Mouse (Mus musculus) kidney, adult 9 months (tissue): Measurements from ENCODE around the gene Tmtc2.

Experiments
- DNase-seq: peaks from one replicate; pipeline ENCODE4 v3.0.0; 2022

The Tmtc2 gene

DNA sequence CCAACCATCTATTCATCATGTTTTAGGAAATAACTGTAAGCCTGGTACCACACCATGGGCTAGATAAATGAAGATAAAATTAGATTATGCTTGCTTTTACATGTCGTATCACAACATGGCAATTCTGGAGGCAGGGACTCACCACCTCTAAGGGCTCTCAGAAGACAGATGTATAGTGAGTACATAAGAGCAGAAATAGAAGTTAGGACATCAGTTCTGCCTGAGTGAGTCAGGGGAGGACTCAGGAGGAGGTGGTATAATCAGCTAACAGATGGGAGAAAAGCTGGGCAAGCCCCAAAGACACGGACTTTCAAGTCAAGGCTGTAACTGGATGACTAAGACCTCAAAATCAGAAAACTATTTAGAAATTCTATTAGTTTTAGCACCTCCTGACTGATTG, 288.0 kb downstream of the Tmtc2 start:
- no peak for DNase-seq

DNA sequence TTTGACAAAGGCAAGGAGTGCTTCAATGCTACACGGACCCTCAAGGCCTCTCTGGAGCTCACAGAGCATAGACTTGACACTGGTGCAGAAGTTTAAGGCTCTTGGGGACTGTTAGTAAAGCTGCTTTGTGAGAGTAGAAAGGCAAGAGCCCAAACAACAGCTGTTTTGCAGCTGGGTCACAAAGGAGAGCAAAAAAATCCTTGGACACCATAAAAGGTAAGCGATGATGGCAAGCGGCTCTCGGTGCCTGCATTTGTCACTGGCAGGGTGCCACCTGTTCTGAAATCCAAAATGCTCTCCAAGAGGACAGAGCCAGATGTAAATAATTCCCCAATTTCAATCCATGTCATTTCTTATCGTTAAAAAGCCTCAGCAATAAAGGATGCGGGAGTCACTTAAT, 290.1 kb downstream of the Tmtc2 start:
- DNase-seq: no peak

DNA sequence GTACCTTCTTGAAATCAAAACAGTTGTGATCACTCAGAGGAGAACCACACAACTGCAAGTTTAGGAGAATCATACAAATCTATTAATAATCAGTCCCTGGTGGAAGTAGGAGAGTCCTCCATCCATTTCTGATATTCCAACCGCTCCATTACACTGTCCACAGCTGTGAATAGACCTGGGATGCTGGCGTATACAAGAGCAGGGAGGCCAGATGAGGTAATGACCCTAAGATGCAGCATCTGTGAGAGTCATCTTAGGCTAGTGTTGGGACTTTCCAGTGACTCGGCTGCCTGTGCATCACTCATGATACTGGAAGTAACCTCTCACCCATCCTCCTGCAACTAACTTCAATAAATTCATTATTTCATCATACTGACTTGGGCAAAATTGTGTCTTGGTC, 293.3 kb downstream of the Tmtc2 start:
- no peak for DNase-seq

DNA sequence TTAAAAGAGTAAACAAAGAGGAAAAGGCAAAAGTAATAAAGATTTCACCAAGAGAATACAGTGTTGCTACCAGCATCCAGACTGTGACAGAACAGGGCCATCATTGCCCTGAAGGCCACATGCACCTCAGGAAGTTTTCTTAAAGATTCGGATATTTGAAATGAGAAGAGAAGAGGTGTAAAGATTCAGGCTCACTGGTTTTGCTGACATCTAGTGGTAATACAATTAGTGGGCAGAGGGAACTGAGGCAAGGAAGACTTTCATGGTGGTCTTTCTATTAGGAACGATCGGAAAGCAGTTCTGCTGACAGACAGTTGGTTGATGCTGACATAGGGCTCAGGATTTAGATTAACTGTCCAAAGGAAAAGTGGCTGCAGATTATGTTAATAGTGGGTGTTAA, 314.2 kb downstream of the Tmtc2 start:
- no peak for DNase-seq

DNA sequence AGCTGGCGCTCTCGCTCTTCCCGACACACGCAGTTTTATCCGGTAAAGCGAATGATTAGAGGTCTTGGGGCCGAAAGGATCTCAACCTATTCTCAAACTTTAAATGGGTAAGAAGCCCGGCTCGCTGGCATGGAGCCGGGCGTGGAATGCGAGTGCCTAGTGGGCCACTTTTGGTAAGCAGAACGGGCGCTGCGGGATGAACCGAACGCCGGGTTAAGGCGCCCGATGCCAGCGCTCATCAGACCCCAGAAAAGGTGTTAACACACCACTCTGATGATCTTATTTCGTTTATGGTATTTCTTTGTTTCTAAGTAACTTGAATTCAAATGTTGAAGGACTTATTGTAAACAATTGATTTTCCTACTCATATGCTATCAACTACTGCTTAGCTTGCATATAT, 336.0 kb downstream of the Tmtc2 start:
- DNase-seq: peak; percentile 10

DNA sequence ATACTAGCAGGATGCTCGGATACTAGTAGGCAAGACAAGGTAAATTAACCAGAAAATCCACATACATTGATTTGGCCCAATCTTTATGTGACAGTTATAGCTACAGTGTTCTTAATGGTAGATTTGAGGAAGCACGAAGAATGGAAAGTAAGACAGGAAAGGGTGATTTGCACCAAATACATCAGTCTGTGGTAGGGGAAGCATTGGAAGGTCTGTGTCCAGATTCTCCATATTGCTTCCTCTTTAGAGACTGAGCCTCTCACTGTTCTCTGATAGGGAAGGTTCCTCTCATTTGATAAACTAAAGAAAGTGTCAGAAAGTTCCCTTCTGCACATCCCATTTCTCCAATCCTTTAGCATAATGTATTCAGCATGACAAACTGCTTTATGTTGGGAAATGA, 341.4 kb downstream of the Tmtc2 start:
- DNase-seq: no peak

DNA sequence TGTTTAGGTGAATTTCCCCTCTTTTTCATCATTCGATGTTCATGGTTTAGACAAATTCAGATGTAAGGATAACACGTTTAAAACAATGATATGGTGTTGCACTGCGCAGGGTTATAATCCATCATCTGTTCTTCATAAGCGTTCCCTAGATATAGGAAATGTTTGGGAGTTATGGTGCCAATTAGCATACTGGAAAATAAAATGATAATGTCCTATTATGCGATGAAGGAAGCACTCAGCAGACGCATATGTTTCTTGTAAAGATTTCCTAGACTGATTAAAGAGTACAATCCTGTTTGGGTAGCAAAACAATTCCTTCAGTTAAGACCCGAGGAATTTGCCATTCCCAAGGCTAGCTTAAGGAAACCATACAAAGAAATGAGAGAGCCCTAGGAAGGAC, 343.8 kb downstream of the Tmtc2 start:
- DNase-seq: no peak

DNA sequence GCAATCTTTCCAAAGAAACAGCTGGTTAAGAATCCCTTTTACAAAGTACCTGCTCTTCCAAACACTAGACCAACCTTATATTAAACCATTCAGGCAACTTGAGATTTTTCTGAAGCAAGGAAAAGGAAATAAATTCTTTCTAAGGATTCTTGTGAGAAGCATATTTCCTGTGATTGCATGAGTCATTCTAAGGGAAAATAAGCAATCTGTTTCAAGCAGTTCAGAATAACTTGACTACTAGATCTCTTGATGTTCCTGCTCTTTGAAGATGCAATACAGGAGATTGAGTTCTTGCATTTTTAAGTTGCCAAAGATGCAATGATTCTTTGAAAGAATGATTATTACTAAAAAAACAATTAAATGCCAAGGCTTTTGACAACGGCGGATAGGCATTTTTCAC, 345.6 kb downstream of the Tmtc2 start:
- DNase-seq: no peak

DNA sequence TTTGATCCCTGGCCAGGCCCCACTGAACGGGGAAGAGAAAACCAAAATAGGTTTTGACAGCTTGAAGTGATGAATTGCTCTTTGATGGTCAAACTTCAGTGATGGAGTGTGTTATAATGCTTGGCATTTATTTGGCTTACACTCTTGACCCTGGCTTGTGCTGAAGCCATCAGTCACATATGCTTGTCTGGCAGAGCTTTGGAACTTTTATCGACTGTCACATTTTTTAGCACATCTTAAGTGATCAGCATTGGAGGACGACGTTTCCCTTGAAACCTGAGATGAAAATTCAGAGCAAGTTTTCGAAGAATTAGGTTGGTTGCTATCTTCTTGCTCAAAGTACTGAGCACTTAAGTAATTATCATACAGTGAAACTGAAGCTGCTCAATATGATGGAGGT, 346.6 kb downstream of the Tmtc2 start:
- DNase-seq: no peak

DNA sequence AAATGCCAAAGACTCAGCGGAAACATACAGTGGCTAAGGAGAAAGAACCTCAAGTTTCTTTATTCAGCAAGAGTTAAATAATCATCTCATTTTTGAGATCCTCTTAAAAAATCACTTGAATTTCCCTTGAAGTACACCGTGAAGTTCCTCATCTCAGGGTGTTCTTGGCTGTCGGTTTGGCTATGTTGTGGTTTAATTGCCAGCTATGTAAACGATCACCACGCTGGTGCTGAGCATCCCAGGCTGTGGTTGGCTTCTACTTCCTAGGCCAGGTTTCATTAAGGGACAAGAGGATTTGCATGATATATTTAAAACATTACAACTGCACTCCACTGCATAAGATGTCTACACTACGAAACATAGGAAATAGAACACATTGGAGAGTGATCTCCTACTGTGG, 348.5 kb downstream of the Tmtc2 start:
- DNase-seq: no peak

DNA sequence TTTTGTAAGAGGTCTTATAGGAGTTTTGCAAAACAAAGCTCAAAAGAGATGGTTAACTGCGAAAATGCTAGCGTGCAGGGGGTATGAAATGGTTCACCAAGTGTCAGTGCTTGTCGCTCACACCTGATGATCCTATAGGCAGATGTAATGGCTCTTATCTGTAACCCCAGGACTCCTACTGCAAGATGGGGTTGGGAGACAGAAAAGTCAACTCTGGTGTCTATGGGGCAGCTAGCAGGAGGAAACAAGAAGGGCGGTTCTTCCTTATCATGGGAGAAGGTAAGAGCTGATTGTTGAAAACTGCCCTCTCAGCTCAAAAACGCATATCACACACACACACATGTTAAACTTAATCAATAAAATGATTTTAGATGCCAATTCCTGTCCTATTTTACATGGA, 351.3 kb downstream of the Tmtc2 start:
- DNase-seq: no peak

DNA sequence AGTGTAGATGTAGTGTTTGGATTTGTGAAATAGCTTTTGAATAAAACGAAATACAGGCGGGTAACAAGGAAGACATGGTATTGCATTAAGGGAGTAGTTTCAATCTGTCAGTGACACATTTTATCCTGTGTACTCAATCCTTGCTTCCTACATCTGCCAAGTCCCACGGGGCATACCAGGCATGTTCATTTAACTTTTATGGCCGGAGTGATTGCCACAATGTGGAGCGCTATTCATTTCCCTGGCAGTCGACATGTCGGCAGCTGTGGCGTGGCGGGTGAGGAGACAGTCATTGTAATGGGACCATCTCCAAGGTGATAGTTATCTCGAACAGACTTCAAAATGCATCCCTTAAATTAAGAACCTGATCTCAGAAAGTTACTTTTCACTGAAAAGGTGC, 372.8 kb downstream of the Tmtc2 start:
- no peak for DNase-seq

DNA sequence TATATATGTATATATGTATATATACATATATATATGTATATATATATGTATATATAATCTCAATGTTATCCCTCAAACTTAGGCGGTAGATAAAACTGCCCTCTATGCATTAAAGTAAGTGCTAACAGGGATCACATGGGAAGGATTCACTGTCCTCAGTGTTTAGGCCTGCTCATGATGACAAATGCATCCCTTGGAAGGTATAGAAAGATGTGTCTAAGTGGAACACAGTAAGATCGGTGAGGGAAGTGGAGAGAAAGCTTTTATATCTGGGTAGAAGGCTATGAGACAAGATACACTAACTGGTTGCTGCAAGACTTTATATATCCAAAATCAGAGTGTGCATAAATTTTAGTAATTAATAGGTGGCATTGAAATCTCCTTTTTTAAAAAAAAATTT, 373.6 kb downstream of the Tmtc2 start:
- DNase-seq: no peak

DNA sequence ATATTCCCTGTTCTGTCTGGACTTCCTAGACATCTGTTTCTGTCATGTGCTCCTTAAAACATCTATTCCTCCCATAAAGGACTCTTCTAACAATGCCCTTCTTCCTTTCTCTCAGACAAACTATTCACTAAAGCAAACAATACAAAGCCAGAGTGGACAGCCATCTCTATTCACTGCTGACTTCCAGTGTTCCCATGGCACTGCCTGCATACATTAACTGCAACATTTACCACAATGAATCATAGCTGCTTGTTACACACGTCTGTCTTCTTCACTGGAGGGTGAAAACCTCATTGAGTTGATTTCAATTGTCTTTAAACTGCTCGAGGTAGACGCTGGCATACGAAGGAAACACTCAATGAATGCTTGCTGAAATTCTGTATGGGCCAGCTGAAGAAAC, 374.2 kb downstream of the Tmtc2 start:
- no peak for DNase-seq

DNA sequence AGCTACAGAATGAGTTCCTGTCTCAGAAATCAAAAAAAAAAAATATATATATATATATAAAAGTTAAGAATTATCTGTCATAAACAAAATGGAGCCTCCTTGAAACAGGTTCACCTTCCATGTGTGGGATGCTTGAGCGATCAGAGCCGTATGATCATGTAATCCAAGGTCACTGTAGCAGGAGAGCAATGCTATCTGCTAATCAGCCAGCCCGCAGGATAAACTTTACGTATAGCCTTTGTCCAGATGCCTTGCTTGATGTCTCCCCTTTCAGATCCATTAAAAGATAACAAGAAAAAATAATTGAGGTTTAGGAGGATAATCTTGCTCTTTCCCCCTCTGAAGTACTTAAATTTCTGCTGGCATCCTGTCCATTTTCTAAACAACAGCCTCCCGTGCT, 374.7 kb downstream of the Tmtc2 start:
- no peak for DNase-seq

DNA sequence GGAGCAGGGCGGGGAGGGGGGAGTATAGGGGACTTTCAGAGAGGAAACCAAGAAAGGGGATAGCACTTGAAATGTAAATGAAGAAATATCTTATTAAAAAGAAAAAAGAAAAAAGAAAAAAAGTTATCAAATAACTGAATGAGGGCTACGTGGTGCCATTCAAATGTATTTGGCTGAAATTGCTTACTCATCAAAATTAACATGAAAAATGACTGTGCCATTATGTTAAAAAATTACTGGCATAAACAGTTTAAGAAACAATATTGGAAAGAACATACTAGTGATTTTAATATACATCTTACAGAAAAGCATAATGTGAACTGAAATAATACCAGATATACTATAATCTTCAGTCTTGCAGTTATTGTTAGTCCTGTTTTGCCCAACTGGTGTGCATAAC, 378.9 kb downstream of the Tmtc2 start:
- no peak for DNase-seq

DNA sequence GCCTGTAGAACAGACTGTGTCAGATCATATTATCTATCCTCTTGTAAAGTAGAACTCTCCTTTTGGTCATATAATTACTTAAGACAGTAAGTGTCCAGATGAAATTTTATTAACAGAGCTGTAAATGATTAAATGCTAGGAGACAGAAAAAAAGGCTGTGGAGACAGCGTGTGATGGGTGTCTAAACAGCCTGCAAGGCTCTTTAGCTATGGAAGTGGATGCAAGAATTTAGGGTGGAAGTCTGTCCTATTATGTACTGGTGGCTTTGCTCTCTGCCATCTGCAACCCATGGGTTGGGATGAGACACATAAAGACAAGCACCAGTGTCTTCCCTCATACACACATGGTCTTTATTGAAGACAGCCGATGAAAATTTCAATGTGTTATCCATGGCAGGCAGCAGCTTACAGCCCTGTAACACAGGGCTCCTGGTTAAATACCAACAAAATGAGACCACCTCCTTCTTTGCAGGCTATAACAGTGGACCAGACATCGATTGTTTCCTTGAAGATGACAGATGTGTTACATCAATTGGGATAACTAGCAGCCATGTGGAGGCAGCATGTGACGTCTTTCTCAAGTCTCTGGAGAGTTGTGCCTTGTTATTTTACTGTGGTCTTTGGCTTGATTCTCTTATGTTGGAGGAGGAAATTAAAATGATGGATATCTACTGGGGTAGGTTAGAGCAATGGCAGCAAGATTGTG, 380.3 kb downstream of the Tmtc2 start:
- DNase-seq: no peak

DNA sequence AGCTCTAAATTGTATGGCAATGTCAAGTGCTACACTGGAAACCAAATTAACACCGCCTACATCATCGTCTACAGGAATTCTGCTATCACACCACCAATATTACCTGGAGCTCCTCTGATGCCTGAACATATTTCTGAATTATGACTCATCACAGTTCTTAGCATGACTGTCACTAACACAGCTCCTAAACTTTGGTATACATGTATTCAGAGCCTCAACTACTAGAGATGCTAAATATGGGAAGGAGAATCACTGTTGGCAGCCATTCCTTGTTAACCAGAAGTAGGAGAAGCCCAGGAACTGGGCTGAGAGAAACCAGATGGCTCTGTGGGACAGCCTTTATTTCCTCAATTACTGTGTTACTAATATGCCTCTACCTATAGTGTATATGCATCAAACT, 382.2 kb downstream of the Tmtc2 start:
- DNase-seq: no peak

DNA sequence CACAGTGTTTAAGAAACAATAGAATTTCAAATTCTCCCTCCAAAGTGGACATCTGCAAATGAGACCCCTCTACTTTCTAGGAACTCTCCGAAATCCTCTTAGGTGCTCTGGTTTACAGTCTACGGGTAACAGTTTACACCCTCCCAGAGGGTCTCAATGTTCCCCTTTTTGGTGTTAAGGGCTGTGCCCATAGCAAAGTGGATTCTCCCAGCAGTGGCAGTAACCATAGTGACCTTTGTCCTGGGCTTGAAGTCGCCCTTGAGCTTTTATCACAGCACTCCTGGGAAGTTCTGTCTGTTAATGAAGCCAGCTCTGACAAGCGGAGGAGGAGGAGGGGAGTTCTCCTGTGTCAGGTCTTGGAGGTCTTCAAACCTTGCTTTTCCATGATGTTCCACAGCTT, 384.5 kb downstream of the Tmtc2 start:
- no peak for DNase-seq

DNA sequence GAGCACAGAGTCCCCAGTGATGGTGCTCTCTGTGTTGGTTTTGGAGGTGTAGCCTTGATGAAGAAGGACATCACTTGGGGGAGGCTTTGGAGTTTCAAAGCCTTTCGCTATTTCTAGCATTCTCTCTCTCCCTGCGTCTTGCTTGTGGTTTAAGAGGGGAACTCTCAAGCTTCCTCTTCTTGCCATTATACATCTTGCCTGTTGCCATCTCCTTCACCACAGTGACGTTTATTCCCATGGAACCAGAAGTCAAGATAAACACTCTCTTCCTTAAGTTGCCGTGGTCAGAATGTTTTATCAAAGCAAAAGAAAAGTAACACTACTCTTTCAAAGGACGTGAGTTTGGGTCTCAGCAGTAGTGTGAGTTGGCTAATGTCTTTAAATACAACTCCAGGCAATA, 387.6 kb downstream of the Tmtc2 start:
- no peak for DNase-seq

DNA sequence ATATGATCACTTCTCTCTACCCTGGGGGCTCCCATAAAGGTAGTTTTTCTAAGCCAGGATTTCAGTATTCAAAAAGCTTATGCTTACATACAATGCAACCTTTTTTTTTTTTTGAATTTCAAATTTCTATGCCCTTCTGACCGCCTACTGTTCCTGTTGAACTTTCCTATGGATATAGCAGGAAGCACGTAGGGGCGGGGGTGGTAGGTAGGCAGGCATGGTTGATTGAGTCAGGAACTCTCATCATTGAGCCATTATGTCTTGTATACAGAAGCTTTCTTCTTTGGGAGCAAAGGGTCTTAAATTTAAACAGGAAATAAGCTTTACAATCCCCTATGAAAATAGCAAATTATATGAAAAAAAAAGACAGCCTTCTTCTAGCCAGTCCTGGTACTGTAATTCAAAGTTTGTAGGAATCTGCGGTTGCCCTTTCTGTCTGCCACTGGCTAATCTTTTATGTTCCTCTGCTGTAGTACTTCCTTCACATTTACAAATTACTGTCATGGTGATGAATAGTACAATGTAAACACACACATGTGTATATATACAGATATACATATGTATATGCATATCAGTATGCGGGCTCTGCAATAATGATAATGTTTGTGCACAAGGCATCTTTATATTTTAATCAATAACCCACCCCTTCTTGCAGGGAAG, 405.7 kb downstream of the Tmtc2 start:
- DNase-seq: no peak

DNA sequence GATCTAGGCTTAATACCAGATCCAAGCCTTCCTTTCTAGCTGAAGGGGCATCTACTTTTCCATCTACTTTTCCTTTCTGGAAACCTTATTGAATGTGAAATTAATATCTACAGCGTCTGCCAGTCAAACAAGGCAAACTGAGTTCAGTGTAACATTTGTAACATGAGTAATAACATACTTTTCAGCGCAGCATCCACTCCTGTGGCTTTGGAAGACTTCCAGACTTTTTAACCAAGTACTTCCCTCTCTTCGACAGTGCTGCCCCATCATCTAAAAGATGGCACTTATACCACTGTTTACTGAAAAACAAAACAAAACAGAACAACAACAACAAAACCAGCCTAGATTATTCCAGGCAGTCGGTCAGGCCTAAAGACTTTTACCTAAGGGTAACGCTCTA, 409.0 kb downstream of the Tmtc2 start:
- no peak for DNase-seq

DNA sequence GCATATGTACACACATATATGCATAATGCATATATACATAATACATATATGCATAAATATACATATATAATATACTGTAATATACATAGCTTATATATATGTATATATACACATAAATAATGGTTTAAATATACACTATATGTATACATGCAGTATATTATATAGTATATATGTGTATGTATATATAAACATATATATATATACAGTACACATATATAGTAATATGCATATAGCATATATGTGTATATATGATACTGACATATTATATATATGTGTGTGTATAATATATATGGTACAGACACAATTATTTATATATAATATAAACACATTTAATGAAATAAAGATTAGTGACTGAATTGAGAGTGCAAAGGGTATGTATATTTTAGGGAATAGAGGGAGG, 420.5 kb downstream of the Tmtc2 start:
- DNase-seq: no peak

DNA sequence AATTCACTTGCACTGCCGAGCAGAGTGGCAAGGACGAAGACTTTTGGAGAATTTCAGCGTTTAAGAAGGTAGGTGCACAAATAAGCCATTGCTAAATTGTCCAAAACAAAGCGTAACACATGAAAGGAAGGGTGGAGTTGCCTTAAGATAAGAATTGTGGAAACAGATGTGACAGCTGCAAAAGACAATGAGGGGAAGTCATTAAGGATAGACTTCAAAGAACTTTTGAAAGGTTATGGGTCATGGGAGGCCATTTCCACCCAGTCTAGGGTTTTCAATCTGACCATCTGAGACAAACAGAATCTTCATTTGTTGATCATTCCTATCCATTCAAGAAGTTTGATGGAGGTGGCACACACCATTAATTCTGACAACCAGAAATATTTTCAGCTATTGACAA, 429.9 kb downstream of the Tmtc2 start:
- peak; percentile 7 for DNase-seq

DNA sequence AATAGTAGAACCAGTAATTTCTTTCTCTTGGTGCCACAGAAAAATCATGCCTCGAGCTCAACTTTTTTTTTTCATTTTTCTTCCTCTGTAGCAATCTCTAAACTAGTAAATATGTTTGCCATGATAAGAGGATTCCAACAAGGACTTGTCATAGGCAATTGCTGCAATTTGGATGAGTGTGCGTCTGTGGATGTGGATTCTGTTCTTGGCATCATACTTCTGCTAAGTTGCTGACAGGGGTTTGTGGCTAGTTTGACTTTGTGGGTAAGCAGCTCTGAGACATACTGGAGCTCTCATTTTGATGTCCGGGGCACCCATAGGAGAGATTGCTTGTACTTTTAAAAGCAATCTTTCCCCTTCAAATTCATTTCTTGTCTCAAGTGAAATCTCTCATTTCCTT, 432.1 kb downstream of the Tmtc2 start:
- no peak for DNase-seq
